Comparison of ENCODE assay signal across 18 mouse cellular contexts in the genomic region with DNA sequence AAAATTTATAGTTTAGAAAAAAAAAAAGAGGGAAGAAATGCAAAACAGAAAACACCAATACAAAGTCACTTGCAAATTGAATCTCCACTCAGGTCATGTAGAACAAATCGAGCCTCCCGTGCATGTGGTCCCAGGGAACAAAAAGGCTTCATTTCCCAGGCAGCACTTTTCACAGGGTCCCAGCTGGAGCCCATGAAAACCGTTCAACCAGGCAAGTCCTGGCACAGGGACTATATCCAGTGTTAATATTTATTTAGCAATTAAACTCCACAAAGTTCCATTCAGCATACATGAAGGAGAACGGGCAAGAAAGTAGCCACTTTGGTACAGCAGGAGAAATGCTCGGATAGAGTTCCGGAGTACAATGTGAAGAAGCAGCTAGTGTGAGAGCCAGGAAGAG.
A peak's percentile ranks its signal among the peaks of the same experiment; 100 is the strongest.
DNase-seq lines count a peak whose midpoint lies in the region; ATAC-seq lines count a peak whose summit lies in the region.
"Had no signal": no experiment of that assay in that cellular context is flagged by ENCODE, and none has a peak within 500 bp of the region (broad histone marks: within the 10 kb centered on the region; RNA-seq: fewer than 3 reads in every experiment).

No protein-coding gene starts in this region.

- peak; percentile 3 for DNase-seq in forebrain, embryonic 14.5 days (ENCODE audit: low spot score)
- DNase-seq in forebrain, embryonic 11.5 days (ENCODE audit: low spot score): no peak
- DNase-seq in lung, postnatal 36 days: no peak
- DNase-seq in kidney, postnatal 10 days: peak; percentile 52
- no peak for DNase-seq in thymus, postnatal 4 days
- no peak for DNase-seq in layer of hippocampus, postnatal 14 days (ENCODE audit: low spot score in 2 of 2)
- DNase-seq in left cerebral cortex, postnatal 36 days (ENCODE audit: low spot score in 2 of 2): no peak
- DNase-seq: adrenal gland, adult 8-10 months; cerebellum, adult 11-12 months; gastrocnemius, postnatal 14 days; heart, postnatal 10 days; layer of hippocampus, postnatal 36 days; right cerebral cortex, postnatal 4 days; thymus, postnatal 14 days had no signal

- ATAC-seq in forebrain, embryonic 14.5 days: no peak
- ATAC-seq in forebrain, embryonic 11.5 days (replicated peaks; ENCODE audit: low FRiP score): no peak
- ATAC-seq in lung, embryonic 16.5 days (ENCODE audit: low read depth): peak; percentile 71

- H3K9me3 ChIP-seq in forebrain, embryonic 14.5 days (replicated peaks; ENCODE audit: control insufficient read depth, low read length): no peaks in the 10 kb centered on the region
- H3K9me3 ChIP-seq in forebrain, embryonic 11.5 days (ENCODE audit: control insufficient read depth, low read length): no peaks in the 10 kb centered on the region
- H3K9me3 ChIP-seq in lung, embryonic 16.5 days (ENCODE audit: control insufficient read depth, low read length): no peaks in the 10 kb centered on the region
- H3K9me3 ChIP-seq: hindbrain, embryonic 15.5 days; limb, embryonic 15.5 days; midbrain, embryonic 12.5 days had no signal

- no peaks in the 10 kb centered on the region for H3K36me3 ChIP-seq in forebrain, embryonic 14.5 days (ENCODE audit: control insufficient read depth, insufficient read depth, low read length)
- H3K36me3 ChIP-seq in forebrain, embryonic 11.5 days (ENCODE audit: control insufficient read depth, insufficient read depth, low read length): no peaks in the 10 kb centered on the region
- H3K36me3 ChIP-seq in lung, embryonic 16.5 days (ENCODE audit: control insufficient read depth, insufficient read depth, low read length): no peaks in the 10 kb centered on the region
- H3K36me3 ChIP-seq: hindbrain, embryonic 15.5 days; limb, embryonic 15.5 days; midbrain, embryonic 12.5 days had no signal

- H3K9ac ChIP-seq in forebrain, embryonic 14.5 days (ENCODE audit: low read length): no peak overlapping the region
- no peak overlapping the region for H3K9ac ChIP-seq in forebrain, embryonic 11.5 days (ENCODE audit: low read length)
- H3K9ac ChIP-seq in lung, embryonic 16.5 days (ENCODE audit: low read length): no peak overlapping the region
- H3K9ac ChIP-seq: hindbrain, embryonic 15.5 days; limb, embryonic 15.5 days; midbrain, embryonic 12.5 days had no signal

- no peaks in the 10 kb centered on the region for H3K27me3 ChIP-seq in forebrain, embryonic 14.5 days (replicated peaks; ENCODE audit: control insufficient read depth, insufficient read depth, low read length)
- no peaks in the 10 kb centered on the region for H3K27me3 ChIP-seq in forebrain, embryonic 11.5 days (ENCODE audit: control insufficient read depth, insufficient read depth, low read length)
- H3K27me3 ChIP-seq in lung, embryonic 16.5 days (ENCODE audit: control insufficient read depth, insufficient read depth, low read depth, low read length): no peaks in the 10 kb centered on the region
- H3K27me3 ChIP-seq: hindbrain, embryonic 15.5 days; limb, embryonic 15.5 days; midbrain, embryonic 12.5 days had no signal

- H3K4me2 ChIP-seq in forebrain, embryonic 14.5 days (ENCODE audit: low read length): no peak overlapping the region
- no peak overlapping the region for H3K4me2 ChIP-seq in forebrain, embryonic 11.5 days (ENCODE audit: low read depth, low read length, severe bottlenecking)
- H3K4me2 ChIP-seq in lung, embryonic 16.5 days (ENCODE audit: low read depth, low read length): no peak overlapping the region
- H3K4me2 ChIP-seq: hindbrain, embryonic 15.5 days; limb, embryonic 15.5 days; midbrain, embryonic 12.5 days had no signal

- no peaks in the 10 kb centered on the region for H3K4me1 ChIP-seq in forebrain, embryonic 14.5 days (ENCODE audit: control insufficient read depth, insufficient read depth, low read length)
- H3K4me1 ChIP-seq in forebrain, embryonic 11.5 days (replicated peaks; ENCODE audit: control insufficient read depth, insufficient read depth, low read length): no peaks in the 10 kb centered on the region
- H3K4me1 ChIP-seq in lung, embryonic 16.5 days (replicated peaks; ENCODE audit: control insufficient read depth, insufficient read depth, low read length): no peaks in the 10 kb centered on the region
- H3K4me1 ChIP-seq: hindbrain, embryonic 15.5 days; midbrain, embryonic 12.5 days had no signal

- H3K4me3 ChIP-seq in forebrain, embryonic 14.5 days (ENCODE audit: low read depth, low read length): no peak overlapping the region
- H3K4me3 ChIP-seq in forebrain, embryonic 11.5 days (ENCODE audit: low read depth, low read length): no peak overlapping the region
- no peak overlapping the region for H3K4me3 ChIP-seq in lung, embryonic 16.5 days (ENCODE audit: low read length)
- H3K4me3 ChIP-seq: hindbrain, embryonic 15.5 days; limb, embryonic 15.5 days; midbrain, embryonic 12.5 days had no signal

- intact Hi-C loops in left cerebral cortex, postnatal 36 days (cut with DNase I): no loop called here

- 50% methylated on average over 6 of the region's 6 CpGs for WGBS in forebrain, embryonic 14.5 days
- WGBS in forebrain, embryonic 11.5 days: 62% methylated on average over 6 of the region's 6 CpGs
- WGBS in lung, embryonic 16.5 days: 52% methylated on average over 6 of the region's 6 CpGs

- no peak overlapping the region for H3K27ac ChIP-seq in forebrain, embryonic 14.5 days (ENCODE audit: low read depth, low read length)
- no peak overlapping the region for H3K27ac ChIP-seq in forebrain, embryonic 11.5 days (ENCODE audit: low read depth, low read length)
- H3K27ac ChIP-seq in lung, embryonic 16.5 days (ENCODE audit: low read length): no peak overlapping the region
- H3K27ac ChIP-seq: hindbrain, embryonic 15.5 days; limb, embryonic 15.5 days; midbrain, embryonic 12.5 days had no signal

Comparison
In these comparisons a context has a peak if more than half of its experiments do, and no peak if none do; other contexts are left out.
1. DNase-seq: peak in forebrain, embryonic 14.5 days (single experiment) and kidney, postnatal 10 days (single experiment); none in forebrain, embryonic 11.5 days (single experiment), lung, postnatal 36 days (single experiment), thymus, postnatal 4 days (single experiment), layer of hippocampus, postnatal 14 days (0 of 2) and left cerebral cortex, postnatal 36 days (0 of 2).